Mouse (Mus musculus): ENCODE measurements around the gene Gm14692.
"Not testable (repeated sequence)": the region's sequence is repeated elsewhere in the genome, so short reads cannot be mapped to it uniquely, and the experiment has no call there.

The Gm14692 gene

DNA sequence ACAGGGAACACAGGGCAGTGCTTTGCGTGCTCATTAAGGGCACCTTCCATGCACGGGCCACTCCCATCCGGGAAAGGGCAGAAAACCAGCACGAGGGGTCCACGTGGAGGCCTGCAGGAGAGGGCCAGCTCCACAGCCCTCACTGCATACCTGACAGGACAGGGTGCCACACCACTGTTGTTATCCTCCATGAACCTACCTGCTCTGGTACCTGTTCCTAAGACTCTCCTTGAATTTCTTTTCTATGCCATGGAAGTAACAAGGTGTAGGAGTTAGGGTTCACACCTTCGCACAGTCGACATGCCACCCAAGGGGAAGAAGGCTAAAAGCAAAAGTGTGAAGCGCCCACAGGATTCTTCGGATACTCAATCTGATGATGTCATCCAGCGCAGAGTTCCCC is at the start of gene Gm14692:
Gm14692 (plus strand) TSS at position 301 of the 400 bp plus-strand sequence.
- DNase-seq (ENCODE audit: low spot score), result not testable (repeated sequence)

GRCm38 (mm10) chrX:67693462-67693861 is 2.0 kb upstream of the Gm14692 start, which contains the start of gene Gm1140:
TSS of gene Gm1140 (minus strand) at chrX:67693562.
- DNase-seq (ENCODE audit: low spot score), result not testable (repeated sequence)
